Mouse (Mus musculus) retina, adult 2 months (tissue): ENCODE results near the gene Myo10.

ENCODE experiments used
- DNase-seq: peaks from one replicate; pipeline ENCODE4 v3.0.0-alpha.2; 2012; ENCODE audit warnings: low read depth, low spot score

Myo10 gene

GRCm38 (mm10) chr15:25761049-25761448, 138.7 kb downstream of the Myo10 start:
- DNase-seq: no peak

- no peak for DNase-seq
These were observed 139.5 kb downstream of the Myo10 start for GRCm38 (mm10) chr15:25761800-25762211.

- DNase-seq: no peak
These were observed 140.0 kb downstream of the Myo10 start for GRCm38 (mm10) chr15:25762306-25762705.

- no peak for DNase-seq
These were observed 140.8 kb downstream of the Myo10 start for GRCm38 (mm10) chr15:25763106-25763505.

GRCm38 (mm10) chr15:25764653-25765352, 142.5 kb downstream of the Myo10 start:
- DNase-seq: no peak

GRCm38 (mm10) chr15:25767777-25768176, 145.5 kb downstream of the Myo10 start:
- no peak for DNase-seq

- DNase-seq: no peak
These were observed 147.4 kb downstream of the Myo10 start for GRCm38 (mm10) chr15:25769524-25770255.

GRCm38 (mm10) chr15:25771782-25772181, 149.5 kb downstream of the Myo10 start:
- DNase-seq: no peak

- DNase-seq: no peak
These were observed 151.6 kb downstream of the Myo10 start for GRCm38 (mm10) chr15:25773711-25774513.

- DNase-seq: no peak
These were observed 156.6 kb downstream of the Myo10 start for GRCm38 (mm10) chr15:25778937-25779336.

GRCm38 (mm10) chr15:25779522-25780191, 157.3 kb downstream of the Myo10 start:
- DNase-seq: no peak

- no peak for DNase-seq
These were observed 158.7 kb downstream of the Myo10 start for GRCm38 (mm10) chr15:25781053-25781452.

- no peak for DNase-seq
These were observed 163.4 kb downstream of the Myo10 start for GRCm38 (mm10) chr15:25785456-25786390.

GRCm38 (mm10) chr15:25787406-25787805, 165.1 kb downstream of the Myo10 start:
- no peak for DNase-seq

GRCm38 (mm10) chr15:25787965-25788364, 165.6 kb downstream of the Myo10 start:
- DNase-seq: no peak

- DNase-seq: no peak
These were observed 166.2 kb downstream of the Myo10 start for GRCm38 (mm10) chr15:25788565-25788964.

- no peak for DNase-seq
These were observed 166.9 kb downstream of the Myo10 start for GRCm38 (mm10) chr15:25789241-25789640.

- DNase-seq: no peak
These were observed 169.5 kb downstream of the Myo10 start for GRCm38 (mm10) chr15:25791660-25792353.

GRCm38 (mm10) chr15:25794123-25794522, 171.8 kb downstream of the Myo10 start:
- DNase-seq: no peak

- DNase-seq: no peak
These were observed 173.2 kb downstream of the Myo10 start for GRCm38 (mm10) chr15:25795496-25795895.
